Mouse (Mus musculus) thymus, adult 2 months (tissue): ENCODE results near the gene Lrrc15.

Experiments used
- CTCF ChIP-seq: fragments of 200-500 bp; IDR thresholded peaks from 2 replicates; pipeline ENCODE4 v1.5.1; 2012; ENCODE audit warnings: mild to moderate bottlenecking, control low read depth, low read length, moderate library complexity, borderline replicate concordance; ENCODE audit not compliant: control insufficient read depth, poor library complexity, insufficient read depth; ENCODE audit errors: extremely low read depth
- POLR2A ChIP-seq: fragments of 200-500 bp; IDR thresholded peaks from 2 replicates; pipeline ENCODE4 v1.6.1; 2012; ENCODE audit warnings: mild to moderate bottlenecking, low read length, control low read depth, moderate library complexity; ENCODE audit not compliant: control insufficient read depth, poor library complexity, insufficient read depth; ENCODE audit errors: extremely low read depth

DNA sequence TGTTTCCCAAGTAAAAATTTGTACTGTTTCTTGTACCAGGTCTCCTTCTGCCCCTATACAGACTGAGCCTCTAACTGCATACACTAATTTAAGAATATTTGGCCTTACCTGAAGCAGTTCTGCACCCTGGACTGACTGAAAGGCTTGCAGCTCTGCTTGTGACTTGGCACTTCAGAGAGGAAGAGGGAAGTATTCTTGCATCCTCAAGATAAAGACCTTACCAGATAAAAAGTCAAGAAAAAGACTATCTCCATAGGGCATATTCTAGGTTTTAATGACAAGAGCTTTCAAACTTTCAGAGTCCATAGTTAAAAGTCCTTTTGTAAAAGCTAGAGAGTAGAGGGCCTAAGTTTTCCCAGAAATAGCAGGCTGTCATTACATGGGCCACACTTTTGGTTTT, 27.6 kb upstream of the Lrrc15 start, which contains the start of gene Gp5:
- TF ChIP-seq CTCF (no peak), POLR2A (no peak)
